ENCODE assay signal across 28 mouse cellular contexts in genomic region chr13:81273837-81274236, GRCm38 (mm10).
"Had no signal": no experiment of that assay in that cellular context is flagged by ENCODE, and none has a peak within 500 bp of the region (broad histone marks: within the 10 kb centered on the region; RNA-seq: fewer than 3 reads in every experiment).

No protein-coding gene starts in this region.

- H3K4me3 ChIP-seq: left cerebral cortex, adult 2 months; limb, embryonic 10.5 days; limb, embryonic 12.5 days; limb, embryonic 13.5 days; limb, embryonic 15.5 days; liver, embryonic 12.5 days; liver, embryonic 13.5 days; liver, embryonic 15.5 days; lung, embryonic 15.5 days; megakaryocyte, embryonic 14.5 days; midbrain, embryonic 15.5 days; myocyte had no signal

- H3K36me3 ChIP-seq: limb, embryonic 10.5 days; limb, embryonic 12.5 days; limb, embryonic 13.5 days; limb, embryonic 15.5 days; liver, embryonic 12.5 days; liver, embryonic 13.5 days; liver, embryonic 15.5 days; lung, embryonic 15.5 days; midbrain, embryonic 15.5 days had no signal

- ATAC-seq: liver, embryonic 12.5 days; liver, postnatal 0 days; lung, postnatal 0 days; midbrain, embryonic 15.5 days; midbrain, embryonic 16.5 days had no signal

- H3K27ac ChIP-seq: left cerebral cortex, adult 2 months; limb, embryonic 10.5 days; limb, embryonic 12.5 days; limb, embryonic 13.5 days; limb, embryonic 15.5 days; liver, embryonic 12.5 days; liver, embryonic 13.5 days; liver, embryonic 14.5 days; liver, embryonic 15.5 days; lung, embryonic 15.5 days; macrophage; midbrain, embryonic 15.5 days had no signal

- H3K4me1 ChIP-seq: limb, embryonic 10.5 days; limb, embryonic 12.5 days; limb, embryonic 13.5 days; limb, embryonic 15.5 days; liver, embryonic 12.5 days; liver, embryonic 13.5 days; liver, embryonic 15.5 days; lung, embryonic 15.5 days; megakaryocyte, embryonic 14.5 days; midbrain, embryonic 15.5 days had no signal

- H3K4me2 ChIP-seq: limb, embryonic 12.5 days; limb, embryonic 13.5 days; limb, embryonic 15.5 days; liver, embryonic 11.5 days; liver, embryonic 12.5 days; liver, embryonic 13.5 days; liver, embryonic 15.5 days; lung, embryonic 14.5 days; lung, embryonic 15.5 days; midbrain, embryonic 11.5 days; midbrain, embryonic 15.5 days had no signal

- H3K9ac ChIP-seq: limb, embryonic 12.5 days; limb, embryonic 13.5 days; limb, embryonic 15.5 days; liver, embryonic 12.5 days; liver, embryonic 13.5 days; liver, embryonic 14.5 days; liver, embryonic 15.5 days; liver, postnatal 0 days; lung, embryonic 14.5 days; lung, embryonic 15.5 days; midbrain, embryonic 15.5 days had no signal

- H3K9me3 ChIP-seq: limb, embryonic 10.5 days; limb, embryonic 12.5 days; limb, embryonic 13.5 days; limb, embryonic 15.5 days; liver, embryonic 12.5 days; liver, embryonic 13.5 days; liver, embryonic 15.5 days; lung, embryonic 15.5 days; megakaryocyte, embryonic 14.5 days; midbrain, embryonic 15.5 days had no signal

- H3K27me3 ChIP-seq: limb, embryonic 12.5 days; limb, embryonic 13.5 days; limb, embryonic 15.5 days; liver, embryonic 12.5 days; liver, embryonic 13.5 days; liver, embryonic 15.5 days; lung, embryonic 15.5 days; megakaryocyte, embryonic 14.5 days; midbrain, embryonic 15.5 days had no signal

- DNase-seq: left cerebral cortex, postnatal 4 days; liver; liver, embryonic 13.5 days; liver, postnatal 0 days; lung, adult 18-20 months; lung, adult 2 months; lung, embryonic 14.5 days; lung, postnatal 10 days; lung, postnatal 14 days; lung, postnatal 36 days; lung, postnatal 4 days had no signal
